Mouse (Mus musculus) gastrocnemius, adult 2 months (tissue): Measurements from ENCODE around the gene Lrrc45. TPM values are rescaled to one million over a fixed set of nuclear protein-coding genes. Genes with fewer than 3 reads are reported as not detected.
A peak's percentile ranks its signal among the peaks of the same experiment; 100 is the strongest.

Experiments used
- DNase-seq: peaks from one replicate; pipeline ENCODE4 v3.0.0; 2022
- H3K27ac ChIP-seq: fragments of 200-600 bp; 2 replicates; pipeline ENCODE4 v1.8.1; 2022; ENCODE audit warnings: mild to moderate bottlenecking
- H3K4me3 ChIP-seq: fragments of 200-600 bp; 2 replicates; pipeline ENCODE4 v1.8.1; 2022; ENCODE audit warnings: mild to moderate bottlenecking, moderate library complexity
- CTCF ChIP-seq: fragments of 200-600 bp; IDR thresholded peaks from 2 replicates; pipeline ENCODE4 v1.8.1; 2022; ENCODE audit warnings: antibody characterized with exemption, mild to moderate bottlenecking, moderate library complexity
- intact Hi-C: fragments of 180-260 bp; cut with DNase I; formaldehyde crosslinking; loops from one replicate; pipeline ENCODE4 v1.15.1; 2025
- total RNA-seq, 2 experiments: library from RNA; stranded (reverse); gene quantifications; 2 replicates each; pipeline ENCODE4 v1.2.3; 2021

Lrrc45 gene
- total RNA-seq, 2 experiments from 2014 or later: 3.6 to 4.4 TPM

GRCm38 (mm10) chr11:120686650-120687272 is 27.0 kb upstream of the Lrrc45 start:
- intact Hi-C loops: loop anchor here (2.0 kb wide), 1 partner anchor 22 kb away; no protein-coding TSS in a partner anchor

GRCm38 (mm10) chr11:120689365-120689764 is 24.4 kb upstream of the Lrrc45 start:
- peak; percentile 20 for DNase-seq
- no peak for TF ChIP-seq CTCF
- Histone ChIP-seq H3K4me3 (no peak overlapping the region), H3K27ac (no peak overlapping the region)
- intact Hi-C loops: no loop called here

More at GRCm38 (mm10) chr11:120686650-120687272, 27.0 kb upstream of the Lrrc45 start:
- TF ChIP-seq CTCF: no peak
- H3K4me3 ChIP-seq: no peak overlapping the region
- no peak overlapping the region for H3K27ac ChIP-seq
- peak; percentile 14 for DNase-seq

- intact Hi-C loops: no loop called here
- peak; percentile 2; the same call in 1 of the 2 replicates for TF ChIP-seq CTCF
- DNase-seq: peak; percentile 53
- no peak overlapping the region for H3K4me3 ChIP-seq
- peak overlapping the region; percentile 35 for H3K27ac ChIP-seq
These were observed 21.2 kb upstream of the Lrrc45 start for GRCm38 (mm10) chr11:120692471-120693011.

- no peak for TF ChIP-seq CTCF
- Histone ChIP-seq H3K4me3 (no peak overlapping the region), H3K27ac (no peak overlapping the region)
- no peak for DNase-seq
- intact Hi-C loops: no loop called here
These were observed 20.3 kb upstream of the Lrrc45 start for GRCm38 (mm10) chr11:120693461-120693860.

GRCm38 (mm10) chr11:120695184-120695583 is 18.5 kb upstream of the Lrrc45 start:
- no peak for TF ChIP-seq CTCF
- no peak for DNase-seq
- no peak overlapping the region for H3K27ac ChIP-seq
- no peak overlapping the region for H3K4me3 ChIP-seq
- intact Hi-C loops: no loop called here

- intact Hi-C loops: no loop called here
- no peak for DNase-seq
- H3K4me3 ChIP-seq: no peak overlapping the region
- no peak overlapping the region for H3K27ac ChIP-seq
- no peak for TF ChIP-seq CTCF
These were observed 18.1 kb upstream of the Lrrc45 start for GRCm38 (mm10) chr11:120695641-120696040.

- no peak overlapping the region for H3K4me3 ChIP-seq
- DNase-seq: no peak
- peak; percentile 34 for TF ChIP-seq CTCF
- 0 out of 2 replicates have a peak overlapping the region, but pooled peaks have one; percentile 2 for H3K27ac ChIP-seq
- intact Hi-C loops: no loop called here
These were observed 17.2 kb upstream of the Lrrc45 start for GRCm38 (mm10) chr11:120696568-120696967.

- peak overlapping the region; percentile 85 for H3K27ac ChIP-seq
These were observed 16.0 kb upstream of the Lrrc45 start for GRCm38 (mm10) chr11:120697741-120698140.

GRCm38 (mm10) chr11:120703696-120704454 is 9.8 kb upstream of the Lrrc45 start:
- no peak for TF ChIP-seq CTCF
- H3K27ac ChIP-seq: no peak overlapping the region
- intact Hi-C loops: no loop called here
- H3K4me3 ChIP-seq: no peak overlapping the region
- DNase-seq: no peak

More at GRCm38 (mm10) chr11:120697741-120698140, 16.0 kb upstream of the Lrrc45 start:
- peak; percentile 24; the same call in 1 of the 2 replicates for TF ChIP-seq CTCF
- DNase-seq: peak; percentile 84
- intact Hi-C loops: no loop called here
- no peak overlapping the region for H3K4me3 ChIP-seq

GRCm38 (mm10) chr11:120704486-120705325 is 9.0 kb upstream of the Lrrc45 start:
- no peak for TF ChIP-seq CTCF
- DNase-seq: no peak
- H3K27ac ChIP-seq: no peak overlapping the region
- intact Hi-C loops: no loop called here
- no peak overlapping the region for H3K4me3 ChIP-seq

GRCm38 (mm10) chr11:120706120-120706519 is 7.6 kb upstream of the Lrrc45 start:
- DNase-seq: no peak
- H3K27ac ChIP-seq: no peak overlapping the region
- TF ChIP-seq CTCF: no peak
- intact Hi-C loops: no loop called here
- no peak overlapping the region for H3K4me3 ChIP-seq

- intact Hi-C loops: no loop called here
- Histone ChIP-seq H3K4me3 (no peak overlapping the region), H3K27ac (no peak overlapping the region)
- DNase-seq: no peak
- no peak for TF ChIP-seq CTCF
These were observed 6.5 kb upstream of the Lrrc45 start for GRCm38 (mm10) chr11:120707225-120707624.
